8 mouse cellular contexts compared by ENCODE assay signal in genomic region chr3:51888662-51889433, GRCm38 (mm10).
DNase-seq lines count a peak whose midpoint lies in the region; ATAC-seq lines count a peak whose summit lies in the region.

No protein-coding gene starts in this region.

- no peaks in the 10 kb centered on the region for H3K36me3 ChIP-seq in erythroblast, embryonic 14.5 days (ENCODE audit: control insufficient read depth)
- no peaks in the 10 kb centered on the region for H3K36me3 ChIP-seq in hindbrain, embryonic 13.5 days
- no peaks in the 10 kb centered on the region for H3K36me3 ChIP-seq in midbrain, embryonic 13.5 days

- peak overlapping the region; percentile 95 for H3K27ac ChIP-seq in hindbrain, embryonic 13.5 days
- H3K27ac ChIP-seq in midbrain, embryonic 13.5 days: peak overlapping the region; percentile 92

- no peaks in the 10 kb centered on the region for H3K9me3 ChIP-seq in erythroblast, embryonic 14.5 days (ENCODE audit: control insufficient read depth, low read length)
- no peaks in the 10 kb centered on the region for H3K9me3 ChIP-seq in hindbrain, embryonic 13.5 days
- no peaks in the 10 kb centered on the region for H3K9me3 ChIP-seq in midbrain, embryonic 13.5 days

- peak overlapping the region; percentile 2 for H3K4me3 ChIP-seq in erythroblast, embryonic 14.5 days (replicated peaks)
- no peak overlapping the region for H3K4me3 ChIP-seq in hindbrain, embryonic 13.5 days
- H3K4me3 ChIP-seq in midbrain, embryonic 13.5 days (replicated peaks): peak overlapping the region; percentile 4

- peak overlapping the region; percentile 56 for H3K9ac ChIP-seq in hindbrain, embryonic 13.5 days
- peak overlapping the region; percentile 60 for H3K9ac ChIP-seq in midbrain, embryonic 13.5 days (replicated peaks)

- peak; percentile 53 to 62 for DNase-seq in cerebellum, postnatal 25 days
- DNase-seq in urinary bladder, postnatal 36 days (ENCODE audit: low spot score in 2 of 2): no peak
- no peak for DNase-seq in layer of hippocampus, adult 9-10 months (ENCODE audit: low spot score)
- DNase-seq in T-cell, adult 2 months (ENCODE audit: low spot score): no peak

- H3K27me3 ChIP-seq in erythroblast, embryonic 14.5 days (ENCODE audit: control insufficient read depth): peaks cover 7% of the 10 kb centered on the region
- no peaks in the 10 kb centered on the region for H3K27me3 ChIP-seq in hindbrain, embryonic 13.5 days
- no peaks in the 10 kb centered on the region for H3K27me3 ChIP-seq in midbrain, embryonic 13.5 days

- H3K4me2 ChIP-seq in hindbrain, embryonic 13.5 days: peak overlapping the region; percentile 50
- H3K4me2 ChIP-seq in midbrain, embryonic 13.5 days (replicated peaks): peak overlapping the region; percentile 47

- peaks cover 2% of the 10 kb centered on the region for H3K4me1 ChIP-seq in erythroblast, embryonic 14.5 days (ENCODE audit: control insufficient read depth)
- H3K4me1 ChIP-seq in hindbrain, embryonic 13.5 days (replicated peaks): peaks cover 37% of the 10 kb centered on the region
- H3K4me1 ChIP-seq in midbrain, embryonic 13.5 days (replicated peaks): peaks cover 31% of the 10 kb centered on the region

- 10% methylated on average over 20 of the region's 20 CpGs for WGBS in hindbrain, embryonic 13.5 days
- 6% methylated on average over 20 of the region's 20 CpGs for WGBS in midbrain, embryonic 13.5 days

- ATAC-seq in erythroblast, adult 5-6 weeks (replicated peaks; ENCODE audit: low FRiP score, poor library complexity, severe bottlenecking): no peak
- peak; percentile 83 for ATAC-seq in hindbrain, embryonic 13.5 days (ENCODE audit: low FRiP score)
- peak; percentile 90 for ATAC-seq in midbrain, embryonic 13.5 days

Comparison
In these comparisons a context has a peak if more than half of its experiments do, and no peak if none do; other contexts are left out.
1. DNase-seq: peak in cerebellum, postnatal 25 days (2 of 2); none in urinary bladder, postnatal 36 days (0 of 2), layer of hippocampus, adult 9-10 months (single experiment) and T-cell, adult 2 months (single experiment).